Mouse (Mus musculus) ES-E14 (cell line): ENCODE results near the gene Card9. TPM values are rescaled to one million over a fixed set of nuclear protein-coding genes. Genes with fewer than 3 reads are reported as not detected.

ENCODE experiments used
- DNase-seq: peaks from one replicate; pipeline ENCODE4 v3.0.0-alpha.2; 2013; ENCODE audit warnings: low read depth, low spot score
- H3K27ac ChIP-seq: 2 replicates; pipeline ENCODE4 v1.5.1; 2012; ENCODE audit warnings: low read depth, mild to moderate bottlenecking, low read length, moderate library complexity, mixed read lengths; ENCODE audit not compliant: poor library complexity, insufficient read depth, severe bottlenecking
- H3K36me3 ChIP-seq: 2 replicates; pipeline ENCODE4 v1.6.1; 2012; ENCODE audit warnings: mild to moderate bottlenecking, low read length, moderate library complexity, mixed read lengths; ENCODE audit not compliant: control insufficient read depth, poor library complexity, insufficient read depth, severe bottlenecking
- H3K4me1 ChIP-seq, 2 experiments: fragments of 150-350 bp in 1 of 2; sonication (generic) in 1 of 2; 2 replicates each; pipeline ENCODE4 v1.6.1; 2012; ENCODE audit warnings: low read length in 2 of 2, mild to moderate bottlenecking in 1 of 2, mixed read lengths in 1 of 2; ENCODE audit not compliant: control insufficient read depth in 2 of 2, insufficient read depth in 2 of 2, poor library complexity in 1 of 2
- H3K4me3 ChIP-seq, 2 experiments: fragments of 150-350 bp in 1 of 2; sonication (generic) in 1 of 2; 2 replicates each; pipeline ENCODE4 v1.5.1; 2012; ENCODE audit warnings: low read length in 2 of 2, low read depth in 1 of 2, mild to moderate bottlenecking in 1 of 2, mixed read lengths in 1 of 2; ENCODE audit not compliant: insufficient read depth in 1 of 2, poor library complexity in 1 of 2, severe bottlenecking in 1 of 2
- H3K9ac ChIP-seq: 2 replicates; pipeline ENCODE4 v1.6.1; 2012; ENCODE audit warnings: low read depth, mild to moderate bottlenecking, low read length, mixed read lengths; ENCODE audit not compliant: poor library complexity, insufficient read depth, severe bottlenecking
- H3K9me3 ChIP-seq: fragments of 150-350 bp; sonication (generic); 2 replicates; pipeline ENCODE4 v1.6.1; 2012; ENCODE audit warnings: low read depth, mild to moderate bottlenecking, low read length; ENCODE audit not compliant: control insufficient read depth, insufficient read depth
- CHD2 ChIP-seq: IDR thresholded peaks from 2 replicates; pipeline ENCODE4 v1.6.1; 2014; ENCODE audit warnings: mild to moderate bottlenecking, low read depth, low read length, inconsistent platforms
- HCFC1 ChIP-seq: IDR thresholded peaks from 2 replicates; pipeline ENCODE4 v1.6.1; 2012; ENCODE audit warnings: low read length, inconsistent platforms, borderline replicate concordance; ENCODE audit not compliant: insufficient read depth
- MAFK ChIP-seq: IDR thresholded peaks from 2 replicates; pipeline ENCODE4 v1.6.1; 2014; ENCODE audit warnings: mild to moderate bottlenecking, low read depth, low read length, inconsistent platforms; ENCODE audit not compliant: insufficient read depth
- ZC3H11A ChIP-seq: IDR thresholded peaks from 2 replicates; pipeline ENCODE4 v1.6.1; 2012; ENCODE audit warnings: low read depth, mild to moderate bottlenecking, inconsistent platforms, low read length, borderline replicate concordance
- ZNF384 ChIP-seq: IDR thresholded peaks from 2 replicates; pipeline ENCODE4 v1.6.1; 2012; ENCODE audit warnings: low read depth, low read length, inconsistent platforms
- in situ Hi-C, 2 experiments: fragments of 600-800 bp; cut with MboI; formaldehyde crosslinking; loops; one replicate each; pipeline ENCODE4 v1.15.1; 2025; ENCODE audit warnings: low sequenced_read_pairs in 2 of 2, inconsistent platforms in 1 of 2; ENCODE audit not compliant: unreplicated experiment in 2 of 2
- total RNA-seq: library from RNA; depleted of rRNA; stranded (reverse); fragments of 300-350 nt; gene quantifications from 2 replicates; pipeline ENCODE4 v1.2.3, GENCODE M21; 2012

Card9 gene
- total RNA-seq, 1 experiment: 0.76 TPM

GRCm38 (mm10) chr2:26330056-26330468 is 30.7 kb downstream of the Card9 start:
- Histone ChIP-seq H3K4me1 (peaks cover 0 to 10% of the 10 kb centered on the region in 2 experiments; a peak in 1 of 4 replicates), H3K27ac (no peak overlapping the region), H3K9ac (no peak overlapping the region), H3K36me3 (no peaks in the 10 kb centered on the region), H3K9me3 (no peaks in the 10 kb centered on the region), H3K4me3 (no peak overlapping the region)
- no peak for DNase-seq
- TF ChIP-seq MAFK (no peak), ZNF384 (no peak), HCFC1 (no peak), ZC3H11A (no peak), CHD2 (no peak)
- in situ Hi-C loops: no loop called here

- H3K4me1 ChIP-seq: peaks cover 0 to 12% of the 10 kb centered on the region in 2 experiments; a peak in 1 of 4 replicates
- DNase-seq: no peak
- no peak overlapping the region for H3K9ac ChIP-seq
- TF ChIP-seq ZC3H11A: no peak
- no peak for TF ChIP-seq ZNF384
- no peak for TF ChIP-seq HCFC1
- no peak for TF ChIP-seq MAFK
- TF ChIP-seq CHD2: no peak
- no peak overlapping the region for H3K27ac ChIP-seq
- in situ Hi-C loops: no loop called here
- H3K36me3 ChIP-seq: no peaks in the 10 kb centered on the region
- no peak overlapping the region for H3K4me3 ChIP-seq
- no peaks in the 10 kb centered on the region for H3K9me3 ChIP-seq
Measured at GRCm38 (mm10) chr2:26329402-26329801, 31.3 kb downstream of the Card9 start.

- Histone ChIP-seq H3K9me3 (no peaks in the 10 kb centered on the region), H3K4me1 (peaks cover 0 to 12% of the 10 kb centered on the region in 2 experiments; a peak in 1 of 4 replicates), H3K27ac (no peak overlapping the region), H3K36me3 (no peaks in the 10 kb centered on the region), H3K9ac (no peak overlapping the region), H3K4me3 (no peak overlapping the region)
- in situ Hi-C loops: no loop called here
- DNase-seq: no peak
- TF ChIP-seq ZNF384 (no peak), HCFC1 (no peak), CHD2 (no peak)
Measured at GRCm38 (mm10) chr2:26327852-26328251, 32.9 kb downstream of the Card9 start.

- in situ Hi-C loops: no loop called here
- TF ChIP-seq ZC3H11A (peak; percentile 53), ZNF384 (no peak)
- Histone ChIP-seq H3K36me3 (no peaks in the 10 kb centered on the region), H3K4me1 (peaks cover 0 to 12% of the 10 kb centered on the region in 2 experiments; a peak in 1 of 4 replicates), H3K9ac (peak overlapping the region; percentile 12; the same call in 1 of the 2 replicates), H3K9me3 (no peaks in the 10 kb centered on the region), H3K27ac (no peak overlapping the region), H3K4me3 (peak overlapping the region in 1 of 2 experiments; percentile 34; a peak in 1 of 4 replicates)
- DNase-seq: peak; percentile 74
Measured at GRCm38 (mm10) chr2:26325386-26326181, 35.1 kb downstream of the Card9 start.
